Mouse (Mus musculus): ENCODE results near the gene Gm266.

Gm266 gene

DNA sequence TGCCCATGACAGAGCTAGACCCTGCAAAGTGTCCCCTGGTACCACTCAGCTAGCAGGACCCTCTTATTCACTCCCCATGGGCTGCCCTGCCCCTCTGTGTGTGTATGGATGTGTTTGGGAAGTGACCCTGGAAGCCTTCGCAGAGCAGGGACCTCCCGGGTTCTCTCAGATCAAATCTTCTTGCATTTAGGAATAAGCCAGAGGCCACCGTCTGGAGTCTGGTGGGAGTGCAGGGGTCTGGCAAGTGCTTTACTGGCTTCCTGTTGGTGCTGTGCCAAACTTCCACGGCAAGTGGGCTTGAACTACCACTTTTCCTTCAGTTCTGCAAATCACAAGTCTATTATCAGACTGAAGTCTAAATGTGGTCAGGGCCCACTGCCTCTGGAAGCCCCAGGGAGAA is 31.6 kb downstream of the Gm266 start:
- peak; percentile 80 for DNase-seq

DNA sequence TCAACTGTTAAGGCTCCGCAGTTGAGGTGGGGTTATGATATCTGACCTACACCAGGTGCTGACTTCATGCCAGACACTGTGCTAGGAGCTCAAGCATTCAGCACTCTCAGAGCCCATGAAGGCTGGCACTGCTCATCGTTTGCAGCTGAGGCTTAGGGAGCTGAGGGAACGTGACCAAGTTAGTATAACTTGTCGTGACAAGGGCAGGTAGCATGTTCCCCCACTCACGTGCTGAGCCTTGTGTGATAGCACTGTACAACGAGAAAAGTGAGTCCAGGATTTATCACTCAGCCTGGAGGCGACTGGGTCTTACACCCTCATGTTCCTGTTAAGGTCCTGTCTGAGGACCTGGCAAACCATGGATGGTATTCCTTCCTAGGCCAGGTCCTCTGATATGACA is 34.1 kb downstream of the Gm266 start:
- DNase-seq, result no peak

DNA sequence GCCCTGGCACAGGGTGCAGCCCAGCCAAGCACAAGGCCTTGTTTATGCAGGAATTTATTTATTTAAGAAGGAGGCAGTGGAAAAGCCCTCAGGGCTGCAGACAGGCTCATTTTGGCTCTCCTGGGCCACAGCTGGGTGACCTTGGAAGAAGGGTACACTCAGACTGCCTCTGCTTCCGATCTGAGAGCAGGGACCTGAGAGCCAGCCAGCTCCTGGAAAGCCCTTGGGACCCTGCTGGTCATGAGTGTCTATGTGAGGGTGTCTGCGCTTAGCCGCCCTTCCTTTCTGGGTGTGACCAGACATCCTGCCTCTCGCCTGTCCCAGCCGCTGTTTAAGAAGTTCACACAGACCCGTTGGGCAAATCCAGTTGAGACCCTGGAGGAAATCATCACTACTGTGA is 35.3 kb downstream of the Gm266 start:
- DNase-seq, result peak; percentile 80

DNA sequence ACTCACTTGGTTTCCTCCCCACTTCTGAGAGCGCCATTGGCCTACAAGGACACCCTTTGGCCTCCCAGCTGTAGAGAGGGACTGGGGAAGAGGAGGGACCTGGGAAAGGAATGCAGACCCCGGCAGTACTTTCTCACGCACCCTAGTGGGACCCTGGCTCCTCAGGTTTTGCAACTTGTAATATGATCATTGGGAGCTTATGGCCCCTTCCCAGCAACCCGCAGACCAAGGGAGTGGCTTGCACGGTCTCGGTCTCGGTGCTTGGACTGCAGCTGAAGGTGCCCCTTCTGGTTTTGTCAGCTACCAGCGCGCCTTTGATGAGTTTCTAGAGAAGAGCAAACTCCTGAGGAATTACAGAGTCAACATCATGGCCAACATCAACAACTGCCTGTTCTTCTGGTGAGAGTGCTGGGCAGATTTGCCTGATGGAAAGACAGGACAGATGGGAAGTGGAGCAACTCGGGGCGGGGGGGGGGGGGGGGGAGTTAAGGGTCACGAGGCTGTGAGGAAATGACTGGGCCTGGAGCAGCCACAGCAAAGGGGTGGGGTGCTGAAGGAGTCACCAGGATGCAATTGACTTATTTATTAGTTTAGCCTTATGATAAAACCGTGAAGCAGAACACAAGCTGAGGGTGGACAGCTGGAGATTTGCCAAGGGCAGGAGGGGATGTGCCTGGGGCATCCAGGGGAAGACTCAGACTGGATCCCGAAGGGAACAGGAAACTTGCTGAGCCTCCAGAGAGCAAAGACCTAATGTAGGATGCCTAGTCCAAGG is 36.5 kb downstream of the Gm266 start:
- DNase-seq, result peak; percentile 86

DNA sequence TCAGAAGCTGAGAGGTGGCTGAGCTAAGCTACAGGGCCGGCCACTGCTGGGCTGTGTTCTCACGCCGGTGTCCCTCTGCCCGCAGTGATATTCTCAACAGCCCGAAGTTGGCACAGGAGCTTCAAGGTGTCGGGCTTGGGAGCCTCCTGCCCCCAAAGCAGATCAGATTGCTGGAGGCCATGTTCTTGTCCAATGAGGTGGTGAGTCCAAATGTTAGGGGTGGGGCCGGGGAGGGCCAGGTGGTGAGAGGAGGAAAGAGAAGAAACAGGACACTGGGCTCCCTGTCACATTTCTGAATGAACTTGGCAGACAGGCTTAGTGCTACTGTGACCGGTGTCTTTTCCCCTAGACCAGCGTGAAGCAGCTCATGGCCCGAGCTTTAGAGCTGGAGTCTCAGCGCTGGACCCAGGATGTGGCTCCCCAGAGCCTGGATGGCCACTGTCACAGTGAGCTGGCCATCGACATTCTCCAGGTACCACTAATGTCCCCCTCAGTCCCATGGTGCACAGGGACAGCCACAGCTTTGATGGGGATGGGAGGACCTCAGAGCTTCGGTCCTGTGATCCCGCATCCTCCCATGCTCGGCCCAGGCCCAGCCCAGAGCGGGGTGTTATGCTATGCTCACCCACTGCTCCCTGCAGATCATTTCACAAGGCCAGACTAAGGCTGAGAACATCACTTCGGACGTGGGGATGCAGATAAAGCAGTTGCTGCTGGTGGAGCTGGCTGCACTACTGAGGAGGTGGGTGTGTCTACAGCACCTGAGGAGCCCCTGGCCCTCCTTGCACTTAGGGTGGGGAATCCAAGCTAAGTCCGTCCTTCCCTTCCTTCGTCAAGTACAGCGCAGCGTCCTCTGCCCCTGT is 37.5 kb downstream of the Gm266 start:
- DNase-seq, result peak; percentile 38

DNA sequence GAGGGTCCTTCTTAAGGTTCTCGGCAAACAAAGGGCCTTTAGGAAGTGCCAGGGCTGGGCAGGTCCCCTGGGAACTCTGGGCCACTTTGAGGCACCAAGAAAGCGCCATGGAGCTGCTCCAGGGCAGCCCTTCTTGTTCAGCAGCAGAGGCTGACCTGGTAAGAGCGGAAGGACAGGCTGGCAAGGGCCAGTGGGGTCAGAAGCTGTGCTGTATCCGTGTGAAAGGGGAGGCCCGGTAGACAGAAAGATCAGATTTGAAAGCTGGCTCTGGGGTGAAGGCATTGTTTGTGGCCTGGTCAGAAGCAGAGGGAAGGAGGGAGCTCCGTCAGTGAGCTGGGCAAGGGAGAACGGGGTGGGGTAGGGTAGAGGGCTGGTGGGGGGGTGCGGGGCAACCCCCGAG is 38.3 kb downstream of the Gm266 start:
- peak; percentile 41 for DNase-seq

DNA sequence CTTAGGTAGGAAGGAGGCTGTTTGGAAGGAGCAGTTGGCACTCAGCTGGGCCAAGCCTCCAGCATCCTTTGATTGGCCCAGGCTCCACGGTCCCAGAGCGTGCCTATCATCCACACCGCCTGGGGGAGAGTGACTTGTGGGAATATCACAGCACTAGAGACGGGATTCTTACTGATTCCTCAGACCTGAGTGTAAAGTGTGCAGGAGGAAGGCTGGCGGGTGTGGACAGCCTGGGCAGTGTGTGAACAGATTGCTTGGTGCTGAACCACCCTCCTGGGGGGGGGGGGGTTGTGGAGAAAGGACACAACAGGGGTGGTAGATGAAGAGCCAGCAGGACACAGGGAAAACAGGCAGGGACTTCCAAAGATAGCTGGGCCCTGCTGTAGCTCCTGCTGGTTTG is 38.9 kb downstream of the Gm266 start:
- peak; percentile 33 for DNase-seq

DNA sequence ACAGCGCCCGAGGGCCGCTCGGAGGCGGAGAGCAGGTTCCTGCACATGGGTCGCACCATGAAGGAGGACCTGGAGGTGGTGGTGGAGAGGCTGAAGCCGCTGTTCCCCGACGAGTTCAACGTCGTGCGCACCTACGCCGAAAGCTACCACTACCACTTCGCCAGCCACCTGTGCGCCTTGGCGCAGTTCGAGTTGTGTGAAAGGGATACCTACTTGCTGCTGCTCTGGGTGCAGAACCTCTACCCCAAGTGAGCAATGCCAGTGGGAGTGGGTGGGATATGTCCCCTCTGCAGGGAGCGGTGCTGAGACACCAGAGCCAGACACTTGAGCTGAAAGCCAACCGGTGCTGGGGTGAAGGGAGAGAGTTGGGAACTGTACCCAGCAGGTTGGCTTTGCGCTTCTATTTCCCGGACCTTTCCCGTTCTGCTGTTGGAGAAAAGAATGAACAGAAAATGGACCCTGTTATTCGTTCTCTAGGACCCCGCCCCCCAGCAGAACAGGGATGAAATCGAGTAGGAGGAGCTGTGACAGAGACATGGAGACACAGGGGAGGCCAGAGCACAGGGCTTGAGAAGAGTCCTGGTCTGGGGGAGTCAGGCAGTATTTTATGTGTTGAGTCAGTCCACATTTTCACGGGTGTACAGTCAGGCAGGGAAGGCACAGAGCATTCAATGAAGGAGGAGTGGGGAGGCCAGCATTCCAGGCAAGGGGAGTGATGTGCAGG is 39.6 kb downstream of the Gm266 start:
- peak; percentile 39 for DNase-seq

DNA sequence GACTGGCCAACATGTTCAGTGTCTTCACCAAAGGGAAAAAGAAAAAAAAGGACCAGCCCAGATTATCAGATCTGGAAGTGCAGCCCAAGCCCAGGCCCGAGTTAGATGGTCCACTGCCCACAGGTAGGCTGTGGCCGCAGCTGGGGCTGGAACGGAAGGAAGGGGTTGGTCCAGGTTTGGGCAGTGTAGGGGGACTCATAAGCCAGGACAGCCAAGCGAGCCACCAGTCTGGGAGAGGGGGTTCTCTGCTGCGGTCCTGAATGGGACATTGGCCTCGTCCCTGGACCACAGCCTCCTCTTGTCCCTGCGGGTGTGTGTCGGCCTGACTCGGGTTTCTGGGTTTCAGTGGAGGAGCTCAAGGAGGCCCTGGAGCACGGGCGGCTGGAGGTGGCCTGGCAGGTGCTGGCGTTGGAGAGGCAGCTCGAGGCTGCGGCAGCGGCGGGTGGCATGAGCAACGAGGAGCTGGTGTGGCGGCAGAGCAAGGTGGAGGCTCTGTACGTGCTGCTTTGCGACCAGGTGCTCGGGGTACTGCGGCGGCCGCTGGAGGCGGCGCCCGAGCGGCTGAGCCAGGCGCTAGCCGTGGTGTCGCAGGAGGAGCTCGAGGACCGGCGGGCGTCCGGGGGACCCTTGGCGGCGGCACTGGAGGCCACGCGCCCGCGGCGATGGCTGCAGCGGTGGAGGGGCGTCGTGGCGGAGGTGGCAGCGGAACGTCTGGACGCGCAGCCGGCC is 40.3 kb downstream of the Gm266 start:
- DNase-seq, result peak; percentile 45

DNA sequence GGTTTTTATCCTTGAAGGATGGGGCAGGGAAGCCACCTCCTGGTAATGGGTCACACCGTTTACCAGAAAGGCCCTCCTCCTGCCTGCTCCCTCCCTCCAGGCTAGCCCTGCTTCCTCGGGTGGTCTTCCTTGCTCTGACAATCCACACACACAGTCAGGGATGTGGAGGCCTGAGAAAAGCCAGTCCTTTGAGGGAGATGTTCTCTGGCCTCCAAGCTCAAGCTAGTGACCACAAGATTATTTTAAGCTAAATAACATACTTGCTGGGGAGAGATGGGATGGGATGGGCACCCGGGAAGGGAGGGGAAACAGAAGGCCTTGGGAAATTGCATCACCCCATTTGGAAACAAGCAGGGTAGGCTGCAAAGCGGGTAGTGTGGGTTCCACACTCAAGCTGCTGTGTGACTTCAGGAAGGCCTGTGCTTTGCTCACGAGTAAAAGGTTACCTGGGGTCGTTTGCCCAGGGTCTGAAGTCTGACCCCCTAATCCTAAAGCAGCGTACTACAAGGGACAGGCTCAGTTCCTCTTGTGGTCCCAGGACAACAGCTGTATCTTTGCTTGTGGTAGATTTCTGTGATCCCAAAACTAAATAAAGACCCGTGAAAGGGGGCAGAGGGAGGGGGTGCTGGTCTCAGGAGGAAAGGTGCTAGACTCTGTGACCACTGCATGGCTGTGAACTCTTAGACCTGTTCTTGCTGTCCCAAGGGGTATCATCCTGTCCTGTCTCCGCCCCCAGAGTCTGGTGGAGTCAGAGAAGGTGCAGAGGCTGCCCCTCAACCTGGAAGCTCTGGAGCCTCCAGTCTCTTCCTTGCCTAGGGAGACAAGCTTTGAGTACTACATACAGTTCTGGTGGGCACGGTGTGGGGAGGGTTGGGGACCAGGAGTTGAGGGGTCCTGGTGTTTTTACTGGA is 41.4 kb downstream of the Gm266 start:
- DNase-seq, result no peak

DNA sequence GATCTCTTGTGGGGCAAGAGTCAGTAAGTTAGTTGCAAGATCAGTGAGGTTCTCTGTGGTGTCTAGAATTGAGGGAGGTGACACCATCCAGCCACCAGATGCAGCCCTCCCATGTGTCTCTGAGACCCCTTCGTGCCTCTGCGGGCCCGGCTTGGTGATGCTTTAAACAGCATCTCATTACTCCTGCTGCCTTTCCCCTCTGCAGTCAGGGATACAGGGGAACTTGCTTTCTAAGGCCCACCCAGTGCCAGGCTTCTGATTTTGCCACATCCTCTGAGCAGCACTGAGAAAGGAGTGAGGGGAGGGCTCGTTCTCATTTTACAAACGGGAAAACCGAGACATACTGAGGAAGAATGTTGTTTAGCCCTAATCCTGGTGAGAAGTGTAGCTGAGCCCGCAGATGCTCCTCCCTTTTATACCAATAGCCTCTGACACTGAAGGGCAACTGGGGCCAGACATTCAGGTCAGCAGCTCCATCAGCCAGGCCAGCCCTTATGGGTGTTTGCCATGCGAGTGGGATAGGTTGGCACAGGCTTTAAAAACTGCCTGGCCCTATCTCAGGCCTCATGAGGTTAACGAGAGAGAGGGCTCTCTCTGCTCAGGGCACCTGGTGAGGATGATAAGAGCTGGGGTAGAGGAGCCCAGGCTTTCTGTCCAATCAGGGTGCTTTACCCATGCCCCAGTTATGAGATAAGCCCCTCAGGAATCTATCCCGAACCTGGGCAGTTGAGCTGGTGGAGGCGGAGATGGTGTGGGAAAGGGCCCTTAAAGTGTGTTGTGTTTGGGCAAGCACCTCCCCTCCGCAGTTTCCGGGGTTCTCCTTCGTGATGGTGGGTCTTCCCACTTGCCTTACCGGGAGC is 42.4 kb downstream of the Gm266 start:
- DNase-seq, result peak; percentile 28

DNA sequence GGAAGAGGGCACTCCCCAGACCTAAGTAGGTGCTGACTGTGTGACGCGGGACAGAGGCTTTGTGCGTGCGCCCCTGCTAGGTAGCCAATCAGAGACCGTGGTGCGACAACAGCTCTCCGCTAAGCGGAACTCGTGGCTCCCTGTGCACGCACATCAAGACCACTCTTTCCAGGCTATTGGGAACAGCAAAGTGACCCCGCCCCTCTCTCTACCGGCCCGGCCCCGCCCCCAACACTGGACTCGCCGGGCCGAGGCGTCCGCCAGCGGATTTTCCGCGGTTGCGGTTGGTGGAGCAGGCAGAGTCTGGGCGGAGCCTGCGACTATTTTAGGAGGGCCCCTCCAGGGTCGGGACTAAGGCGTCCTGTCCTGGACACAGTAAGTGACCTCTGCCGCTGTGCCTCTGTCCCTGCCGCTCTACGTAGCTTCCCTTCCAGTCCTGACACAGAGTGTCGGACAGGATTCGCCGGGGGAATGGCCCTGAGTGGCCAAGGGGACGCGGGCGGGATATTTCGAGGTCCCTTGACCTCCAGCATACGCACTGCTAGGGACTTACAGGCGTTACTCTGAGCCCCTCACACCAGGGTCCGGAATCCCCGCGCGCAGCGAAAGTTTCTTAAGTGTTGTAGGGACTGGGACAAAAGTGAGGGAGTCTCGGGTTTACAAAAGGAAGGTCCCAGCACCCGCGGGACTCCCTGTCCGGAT is 43.2 kb downstream of the Gm266 start, which contains the start of gene Tnfaip2:
Gene Tnfaip2, plus strand, starts transcription at position 161 of the 702 bp plus-strand sequence.
- DNase-seq, result peak; percentile 93

DNA sequence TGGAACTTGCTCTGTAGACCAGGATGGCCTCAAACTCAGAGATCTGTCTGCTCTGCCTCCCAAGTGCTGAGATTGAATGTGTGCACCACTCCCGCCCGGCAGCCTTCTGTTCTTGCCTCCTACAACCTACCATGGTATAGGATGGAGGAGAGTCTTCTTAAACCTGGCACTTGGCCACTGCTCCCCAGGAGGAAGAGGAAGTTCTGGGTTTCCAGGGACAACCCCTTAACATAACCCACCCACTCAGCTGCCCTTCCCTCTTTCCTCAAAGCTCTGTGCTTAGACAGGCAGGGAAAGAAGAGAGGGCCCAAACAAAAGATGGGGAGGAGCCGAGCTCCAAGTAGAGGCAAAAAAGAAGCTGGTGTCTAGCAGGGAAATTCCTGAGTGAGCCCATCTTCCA is 44.1 kb downstream of the Gm266 start:
- DNase-seq, result peak; percentile 44

DNA sequence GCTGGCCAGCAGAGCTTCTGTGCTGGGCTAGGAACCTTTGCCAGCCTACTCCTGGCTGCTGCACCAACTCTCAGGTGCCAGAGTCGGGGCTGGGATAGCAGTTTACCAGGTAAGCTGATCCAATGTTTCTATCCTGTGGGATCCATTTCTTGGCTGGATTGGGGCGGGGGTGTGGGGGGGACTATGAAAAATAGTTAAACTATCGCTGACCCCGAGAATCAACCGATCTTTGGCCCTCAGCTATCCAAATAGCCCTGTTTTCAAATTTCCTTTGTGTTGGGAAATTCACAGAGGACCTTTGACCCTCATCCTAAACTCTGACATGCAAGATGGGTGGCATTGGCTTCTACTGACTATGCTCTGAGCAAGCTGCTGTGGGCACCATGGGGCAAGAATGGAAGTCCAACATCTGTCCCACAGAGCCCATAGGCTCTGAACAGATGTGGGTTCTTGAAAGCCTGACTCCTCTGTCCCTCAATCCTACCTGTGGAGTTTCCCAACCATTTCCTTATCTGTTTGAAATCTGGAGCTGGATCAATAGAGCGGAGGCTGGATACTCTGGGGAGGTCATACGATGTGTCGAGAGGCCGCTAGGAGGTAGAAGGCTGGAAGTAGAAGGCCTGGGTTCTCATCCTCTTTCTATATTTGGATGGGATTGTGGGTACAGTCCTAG is 44.8 kb downstream of the Gm266 start:
- no peak for DNase-seq

DNA sequence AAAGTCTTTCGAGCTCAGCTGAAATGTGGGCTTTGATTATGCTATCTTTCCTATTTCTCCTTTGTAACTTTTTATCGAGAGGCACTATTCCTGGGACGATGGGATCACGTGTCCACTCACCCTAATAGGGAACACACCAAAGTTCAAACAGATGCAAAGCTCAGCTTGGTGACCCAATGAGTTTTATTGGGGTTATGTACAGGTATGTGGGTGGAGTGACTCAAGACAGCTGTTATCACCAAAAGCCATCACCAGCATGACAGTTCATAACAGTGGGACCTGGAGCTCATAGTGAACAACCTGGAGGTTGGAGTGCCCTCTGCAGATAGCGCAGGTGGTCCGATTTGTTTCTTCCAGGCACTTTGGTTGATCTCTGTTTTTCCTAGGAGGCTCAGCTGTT is 46.8 kb downstream of the Gm266 start:
- DNase-seq, result no peak

DNA sequence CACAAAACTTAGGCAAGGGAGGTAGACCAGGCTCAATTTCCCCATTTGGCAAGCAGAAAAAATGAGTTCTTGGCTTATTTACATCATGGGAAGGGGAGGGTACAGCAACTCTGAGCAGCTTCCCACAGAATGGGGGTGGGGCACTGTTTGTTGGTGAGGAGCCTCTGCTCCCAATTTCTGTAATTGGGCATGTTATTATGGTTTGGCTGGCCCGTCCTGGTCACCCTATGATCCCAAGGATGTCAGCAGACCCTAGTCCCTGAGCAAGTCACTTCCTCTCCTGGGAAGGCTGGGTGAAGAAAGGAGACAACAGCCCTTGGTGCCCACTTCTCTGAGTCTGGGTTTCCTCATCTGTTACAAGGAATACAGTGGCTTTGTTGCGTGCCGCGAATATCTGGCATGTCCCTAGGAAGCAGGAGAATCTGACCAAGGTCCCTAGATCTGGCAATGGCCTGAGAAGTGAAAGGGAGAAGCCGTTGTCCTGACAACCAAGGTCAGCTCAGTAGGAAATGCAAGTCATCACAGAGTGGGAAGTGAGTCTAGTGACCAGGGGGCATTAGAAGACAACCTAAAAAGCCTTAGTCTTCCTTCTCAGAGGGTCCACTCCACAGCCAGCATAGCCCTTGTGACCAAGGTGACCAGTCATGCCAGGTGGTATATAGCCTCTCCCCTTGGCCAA is 48.3 kb downstream of the Gm266 start:
- peak; percentile 36 for DNase-seq

DNA sequence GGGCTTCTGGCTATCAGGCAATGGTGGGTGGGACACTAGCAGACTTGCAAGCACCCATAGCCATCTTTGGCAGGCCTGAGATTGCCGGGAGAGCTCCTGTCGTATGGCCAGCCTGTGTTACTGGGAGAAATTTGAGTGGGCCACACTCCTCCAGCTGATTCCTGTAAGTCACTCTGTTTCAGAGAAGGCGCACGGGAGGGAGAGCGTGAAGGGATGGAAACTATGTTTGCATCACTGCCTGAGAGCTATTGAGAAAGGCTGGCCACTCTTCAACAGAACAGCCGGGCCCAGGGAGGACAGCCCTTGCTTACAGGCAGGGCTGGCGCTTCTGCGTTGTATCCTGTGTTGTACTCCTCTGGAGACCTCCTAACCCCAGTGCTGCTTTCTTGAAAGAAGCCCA is 49.0 kb downstream of the Gm266 start:
- peak; percentile 44 for DNase-seq

DNA sequence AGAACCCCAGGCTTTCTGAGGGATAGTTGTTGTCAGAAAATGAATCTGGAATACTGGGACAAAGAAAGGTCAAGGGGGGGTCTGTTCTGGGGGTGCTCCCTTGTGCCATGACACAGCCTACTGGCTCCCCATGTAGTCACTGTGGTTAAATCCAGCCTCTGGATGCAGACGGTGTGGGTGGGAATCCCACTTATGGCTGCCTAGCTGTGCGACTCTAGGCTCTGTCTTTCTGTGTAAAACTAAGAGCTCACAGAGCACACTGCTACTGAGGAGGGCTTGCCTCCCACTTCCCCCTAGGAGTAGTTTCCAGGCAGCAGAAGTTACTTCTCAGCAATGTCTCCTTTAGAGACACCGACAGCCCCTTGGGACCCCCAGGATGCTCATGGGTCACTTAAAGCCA is 49.5 kb downstream of the Gm266 start:
- no peak for DNase-seq
